Mouse (Mus musculus) liver, embryonic 14.5 days (tissue): ENCODE measurements around the gene Cracr2b. TPM values are rescaled to one million over a fixed set of nuclear protein-coding genes. Genes with fewer than 3 reads are reported as not detected.

Experiments
- ATAC-seq: fragments of 200-750 bp; cut with Nextera tagmentation; 2 replicates; pipeline ENCODE4 v1.8.0; 2017; ENCODE audit warnings: moderate number of reproducible peaks, mild to moderate bottlenecking, moderate library complexity; ENCODE audit not compliant: insufficient read depth
- DNase-seq, 3 experiments: peaks; one replicate each; pipeline ENCODE4 v3.0.0-alpha.2; 2012 to 2013; ENCODE audit warnings: low read depth in 3 of 3, low spot score in 3 of 3
- H3K27ac ChIP-seq: fragments of 300-500 bp; sonication (generic); 2 replicates; pipeline ENCODE4 v1.5.1; 2014; ENCODE audit warnings: moderate library complexity, mild to moderate bottlenecking, control low read depth, inconsistent platforms
- H3K27me3 ChIP-seq: fragments of 300-500 bp; sonication (generic); 2 replicates; pipeline ENCODE4 v1.6.1; 2014; ENCODE audit warnings: mild to moderate bottlenecking, low read length, moderate library complexity; ENCODE audit not compliant: control insufficient read depth, insufficient read depth
- H3K36me3 ChIP-seq: fragments of 300-500 bp; sonication (generic); replicated peaks from 2 replicates; pipeline ENCODE4 v1.6.1; 2014; ENCODE audit warnings: low read depth; ENCODE audit not compliant: control insufficient read depth, insufficient read depth
- H3K4me1 ChIP-seq, 2 experiments: fragments of 200-500 bp in 1 of 2; fragments of 300-500 bp in 1 of 2; sonication (generic) in 1 of 2; replicated peaks; 2 replicates each; pipeline ENCODE4 v1.6.1; 2012 to 2014; ENCODE audit warnings: antibody characterized with exemption in 1 of 2, inconsistent platforms in 1 of 2, low read length in 1 of 2; ENCODE audit not compliant: control insufficient read depth in 2 of 2, insufficient read depth in 2 of 2
- H3K4me2 ChIP-seq: fragments of 300-500 bp; sonication (generic); 2 replicates; pipeline ENCODE4 v1.6.1; 2014; ENCODE audit warnings: low read depth, mild to moderate bottlenecking, control low read depth, moderate library complexity
- H3K4me3 ChIP-seq, 2 experiments: fragments of 200-500 bp in 1 of 2; fragments of 300-500 bp in 1 of 2; sonication (generic) in 1 of 2; 2 replicates each; pipeline ENCODE4 v1.5.1; 2012 to 2014; ENCODE audit warnings: low read depth in 2 of 2, low read length in 2 of 2, mild to moderate bottlenecking in 2 of 2, control low read depth in 1 of 2, inconsistent platforms in 1 of 2, moderate library complexity in 1 of 2; ENCODE audit not compliant: insufficient read depth in 1 of 2
- H3K9ac ChIP-seq: fragments of 300-500 bp; sonication (generic); replicated peaks from 2 replicates; pipeline ENCODE4 v1.6.1; 2014; ENCODE audit warnings: mild to moderate bottlenecking, control low read depth, moderate library complexity
- H3K9me3 ChIP-seq: fragments of 300-500 bp; sonication (generic); 2 replicates; pipeline ENCODE4 v1.6.1; 2016; ENCODE audit warnings: low read length, mixed read lengths; ENCODE audit not compliant: control insufficient read depth
- CTCF ChIP-seq: IDR thresholded peaks from 2 replicates; pipeline ENCODE4 v1.5.1; 2016; ENCODE audit warnings: antibody characterized with exemption, low read depth, control low read depth
- EP300 ChIP-seq: IDR thresholded peaks from 2 replicates; pipeline ENCODE4 v1.6.1; 2016; ENCODE audit warnings: antibody characterized with exemption, low read depth
- WGBS: fragments of 180-500 bp; shearing (Covaris S2); extraction: QIAGEN DNeasy Blood & Tissue Kit; methylation state at CpG from one replicate; pipeline ENCODE4 v1.1.7; 2014; ENCODE audit not compliant: insufficient replicate concordance; 5-methylcytosine and 5-hydroxymethylcytosine counted together
- polyA plus RNA-seq, 2 experiments: library from polyadenylated mRNA; depleted of rRNA in 1 of 2; stranded (reverse) in 1 of 2; unstranded in 1 of 2; fragments of >200 nt; fragmentation: Nextera tagmentation in 1 of 2; extraction: Ambion mirVana in 1 of 2; gene quantifications; 2 replicates each; pipeline versions ENCODE4 v1.2.1 to v1.2.3; 2012 to 2014

Cracr2b gene
- polyA plus RNA-seq, 2 experiments: 0.89 to 2.6 TPM

- Histone ChIP-seq H3K9me3 (no peaks in the 10 kb centered on the region), H3K4me3 (no peak overlapping the region), H3K4me2 (no peak overlapping the region), H3K27me3 (peaks cover 20% of the 10 kb centered on the region), H3K27ac (no peak overlapping the region), H3K4me1 (peaks cover 4 to 5% of the 10 kb centered on the region in 2 experiments), H3K36me3 (no peaks in the 10 kb centered on the region), H3K9ac (no peak overlapping the region)
- DNase-seq: no peak
- 73% methylated on average over 5 of the region's 5 CpGs for WGBS
- TF ChIP-seq EP300: no peak
- no peak for TF ChIP-seq CTCF
- no peak for ATAC-seq
These were observed 23.6 kb downstream of the Cracr2b start for GRCm38 (mm10) chr7:141484186-141485120.

- no peak for TF ChIP-seq CTCF
- no peak for TF ChIP-seq EP300
- ATAC-seq (no peak), DNase-seq (no peak)
- no peak overlapping the region for H3K4me3 ChIP-seq
- peaks cover 4 to 5% of the 10 kb centered on the region in 2 experiments for H3K4me1 ChIP-seq
- H3K36me3 ChIP-seq: no peaks in the 10 kb centered on the region
- WGBS: 63% methylated on average over 2 of the region's 2 CpGs
- no peak overlapping the region for H3K9ac ChIP-seq
- H3K9me3 ChIP-seq: no peaks in the 10 kb centered on the region
- H3K27ac ChIP-seq: no peak overlapping the region
- peaks cover 20% of the 10 kb centered on the region for H3K27me3 ChIP-seq
- no peak overlapping the region for H3K4me2 ChIP-seq
These were observed 24.3 kb downstream of the Cracr2b start for GRCm38 (mm10) chr7:141485186-141485585.

- Histone ChIP-seq H3K4me1 (peaks cover 4 to 5% of the 10 kb centered on the region in 2 experiments), H3K4me3 (no peak overlapping the region), H3K27ac (no peak overlapping the region), H3K4me2 (no peak overlapping the region), H3K27me3 (peaks cover 20% of the 10 kb centered on the region), H3K36me3 (no peaks in the 10 kb centered on the region), H3K9me3 (no peaks in the 10 kb centered on the region), H3K9ac (no peak overlapping the region)
- TF ChIP-seq EP300: no peak
- no peak for TF ChIP-seq CTCF
- 65% methylated on average over 2 of the region's 2 CpGs for WGBS
- no peak for DNase-seq
- ATAC-seq: no peak
These were observed 24.7 kb downstream of the Cracr2b start for GRCm38 (mm10) chr7:141485606-141486005.

- Histone ChIP-seq H3K9me3 (no peaks in the 10 kb centered on the region), H3K36me3 (no peaks in the 10 kb centered on the region), H3K9ac (no peak overlapping the region), H3K4me3 (no peak overlapping the region), H3K4me1 (peaks cover 0 to under 1% of the 10 kb centered on the region in 2 experiments; a peak in 2 of 4 replicates), H3K27me3 (peaks cover 17% of the 10 kb centered on the region), H3K27ac (no peak overlapping the region), H3K4me2 (no peak overlapping the region)
- TF ChIP-seq CTCF: no peak
- ATAC-seq (no peak), DNase-seq (no peak)
- 74% methylated on average over 1 of the region's 1 CpGs for WGBS
These were observed 25.3 kb downstream of the Cracr2b start for GRCm38 (mm10) chr7:141486239-141486638.

- Histone ChIP-seq H3K27ac (no peak overlapping the region), H3K4me2 (no peak overlapping the region), H3K36me3 (0 out of 2 replicates have a peak, but pooled peaks cover 2% of the 10 kb centered on the region), H3K4me3 (no peak overlapping the region), H3K4me1 (no peaks in the 10 kb centered on the region; a peak in 1 of 4 replicates), H3K27me3 (peaks cover 8% of the 10 kb centered on the region), H3K9ac (no peak overlapping the region), H3K9me3 (no peaks in the 10 kb centered on the region)
- ATAC-seq: no peak
- 68% methylated on average over 7 of the region's 7 CpGs for WGBS
- TF ChIP-seq EP300: no peak
- no peak for TF ChIP-seq CTCF
- no peak for DNase-seq
These were observed 26.2 kb downstream of the Cracr2b start for GRCm38 (mm10) chr7:141487141-141487540.
